Mouse (Mus musculus) heart, embryonic 15.5 days (tissue): ENCODE data around the gene AL731706.1. TPM values are rescaled to one million over a fixed set of nuclear protein-coding genes. Genes with fewer than 3 reads are reported as not detected.
A peak's percentile ranks its signal among the peaks of the same experiment; 100 is the strongest.

Experiments used
- ATAC-seq: fragments of 200-750 bp; cut with Nextera tagmentation; replicated peaks from 2 replicates; pipeline ENCODE4 v1.8.0; 2017; ENCODE audit warnings: low read depth, moderate TSS enrichment; ENCODE audit not compliant: insufficient number of reproducible peaks, insufficient read depth, low FRiP score
- H3K27ac ChIP-seq: fragments of 300-500 bp; sonication (generic); 2 replicates; pipeline ENCODE4 v1.5.1; 2015; ENCODE audit warnings: mild to moderate bottlenecking, inconsistent platforms
- H3K27me3 ChIP-seq: fragments of 300-500 bp; sonication (generic); 2 replicates; pipeline ENCODE4 v1.6.1; 2015; ENCODE audit warnings: inconsistent platforms
- H3K36me3 ChIP-seq: fragments of 300-500 bp; sonication (generic); 2 replicates; pipeline ENCODE4 v1.6.1; 2015; ENCODE audit warnings: mild to moderate bottlenecking, inconsistent platforms
- H3K4me1 ChIP-seq: fragments of 300-500 bp; sonication (generic); replicated peaks from 2 replicates; pipeline ENCODE4 v1.6.1; 2015; ENCODE audit warnings: inconsistent platforms
- H3K4me2 ChIP-seq: fragments of 300-500 bp; sonication (generic); 2 replicates; pipeline ENCODE4 v1.6.1; 2015; ENCODE audit warnings: inconsistent platforms, mild to moderate bottlenecking, moderate library complexity
- H3K4me3 ChIP-seq: fragments of 300-500 bp; sonication (generic); 2 replicates; pipeline ENCODE4 v1.5.1; 2015; ENCODE audit warnings: mild to moderate bottlenecking, inconsistent platforms
- H3K9ac ChIP-seq: fragments of 300-500 bp; sonication (generic); 2 replicates; pipeline ENCODE4 v1.6.1; 2015; ENCODE audit warnings: mild to moderate bottlenecking, inconsistent platforms
- H3K9me3 ChIP-seq: fragments of 300-500 bp; sonication (generic); replicated peaks from 2 replicates; pipeline ENCODE4 v1.6.1; 2016; ENCODE audit warnings: inconsistent platforms
- WGBS: fragments of 180-500 bp; shearing (Covaris S2); methylation state at CpG from one replicate; pipeline ENCODE4 v1.1.7; 2015; ENCODE audit warnings: mixed read lengths; 5-methylcytosine and 5-hydroxymethylcytosine counted together
- polyA plus RNA-seq: library from polyadenylated mRNA; unstranded; fragments of >200 nt; fragmentation: Nextera tagmentation; extraction: Ambion mirVana; gene quantifications from 2 replicates; pipeline ENCODE4 v1.2.1, GENCODE M21; 2015

The AL731706.1 gene
- 32.1 and 43.9 TPM in 2 replicates for polyA plus RNA-seq

DNA sequence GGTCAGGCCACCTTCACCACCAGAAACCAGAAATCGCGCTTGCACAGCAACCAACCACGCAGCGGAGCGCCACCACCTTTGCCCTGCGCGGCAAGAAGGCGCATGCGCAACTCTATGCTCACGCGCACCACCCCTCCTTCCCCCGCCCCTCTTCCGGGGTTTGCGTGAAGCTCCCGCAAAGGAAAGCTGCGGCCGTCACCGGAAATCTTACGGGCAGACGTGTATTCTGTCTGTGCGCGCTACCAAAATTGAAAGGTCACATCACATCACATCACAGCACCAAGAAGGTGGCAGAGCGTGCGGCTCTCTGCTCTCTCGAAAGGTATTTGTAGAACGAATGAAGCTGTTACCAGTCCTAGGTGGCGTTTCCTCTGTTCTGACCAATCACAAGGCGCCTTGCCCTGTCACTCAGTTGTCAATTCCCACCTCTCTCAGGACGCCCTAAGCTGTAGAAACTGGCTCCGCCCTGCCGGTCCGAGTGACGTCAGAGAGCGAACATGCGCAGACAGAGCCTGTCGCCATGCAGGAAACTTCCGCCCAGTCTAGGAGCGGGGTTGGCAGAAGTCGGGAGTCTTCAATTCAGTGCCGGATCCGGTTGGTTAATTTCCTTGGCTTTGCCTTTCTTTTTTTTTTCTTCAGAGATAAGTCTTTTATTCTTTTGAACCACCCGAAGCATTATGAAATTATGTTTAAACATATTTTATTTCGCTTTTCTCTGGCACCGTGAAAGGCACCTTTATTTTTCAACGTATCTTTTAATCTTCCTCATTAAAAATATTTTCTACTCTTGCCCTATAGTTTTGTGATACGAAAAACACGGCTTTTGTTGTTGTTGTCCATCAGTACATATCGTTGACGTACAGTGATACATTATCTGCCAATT lies at the start of gene AL731706.1, which contains the start of the genes Slx4ip and Mkks:
Gene AL731706.1, minus strand, starts transcription at position 322 of the 883 bp plus-strand sequence.
Gene Slx4ip, plus strand, starts transcription at position 151 of the 883 bp plus-strand sequence.
Gene Mkks, minus strand, starts transcription at position 322 of the 883 bp plus-strand sequence.
- under 1% methylated on average over 49 of the region's 49 CpGs for WGBS
- H3K4me2 ChIP-seq, result peak within 1 kb of the TSS; percentile 59
- peaks cover 18% of the 10 kb centered on the region for H3K4me1 ChIP-seq
- H3K9ac ChIP-seq, result peak within 1 kb of the TSS; percentile 83
- H3K36me3 ChIP-seq, result no peaks in the 10 kb centered on the region
- peak within 1 kb of the TSS; percentile 85 for H3K4me3 ChIP-seq
- no peaks in the 10 kb centered on the region for H3K9me3 ChIP-seq
- no peaks in the 10 kb centered on the region for H3K27me3 ChIP-seq
- ATAC-seq, result peak; percentile 98
- peak within 1 kb of the TSS; percentile 97 for H3K27ac ChIP-seq

DNA sequence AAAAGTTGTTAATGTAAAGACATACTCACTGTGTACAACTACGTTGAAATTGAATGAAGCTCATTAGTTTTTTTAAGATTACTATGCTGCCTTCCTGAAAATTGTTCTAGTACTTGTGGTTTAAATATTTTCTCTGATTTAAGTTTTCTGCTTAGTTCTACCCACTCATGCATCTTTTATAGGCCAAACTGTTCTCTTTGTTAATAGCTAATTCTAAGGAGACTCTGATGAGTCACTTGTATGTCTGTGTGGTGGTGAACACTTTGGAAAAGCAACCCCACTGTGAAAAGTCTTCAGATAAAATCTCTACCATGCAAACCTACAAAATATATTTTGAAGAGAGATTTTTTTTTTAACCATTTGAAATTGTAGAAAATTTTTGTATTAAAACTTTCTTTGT lies 47.1 kb upstream of the AL731706.1 start:
- Histone ChIP-seq H3K9ac (no peak overlapping the region), H3K36me3 (no peaks in the 10 kb centered on the region), H3K4me2 (no peak overlapping the region), H3K9me3 (no peaks in the 10 kb centered on the region), H3K4me1 (no peaks in the 10 kb centered on the region), H3K27me3 (no peaks in the 10 kb centered on the region), H3K4me3 (no peak overlapping the region), H3K27ac (no peak overlapping the region)
- WGBS, result 83% methylated on average over 1 of the region's 1 CpGs
- ATAC-seq, result no peak

- Histone ChIP-seq H3K4me2 (no peak overlapping the region), H3K27me3 (no peaks in the 10 kb centered on the region), H3K4me1 (no peaks in the 10 kb centered on the region), H3K9ac (no peak overlapping the region), H3K4me3 (no peak overlapping the region), H3K36me3 (no peaks in the 10 kb centered on the region), H3K27ac (no peak overlapping the region), H3K9me3 (no peaks in the 10 kb centered on the region)
- 82% methylated on average over 4 of the region's 4 CpGs for WGBS
- no peak for ATAC-seq
Measured at GRCm38 (mm10) chr2:136936391-136937288, 45.5 kb upstream of the AL731706.1 start.

GRCm38 (mm10) chr2:136921003-136921408 lies 29.8 kb upstream of the AL731706.1 start:
- no peak overlapping the region for H3K4me2 ChIP-seq
- no peaks in the 10 kb centered on the region for H3K27me3 ChIP-seq
- 42% methylated on average over 4 of the region's 4 CpGs for WGBS
- no peak; the same call in 1 of the 2 replicates for ATAC-seq
- H3K36me3 ChIP-seq, result no peaks in the 10 kb centered on the region
- peaks cover 11% of the 10 kb centered on the region for H3K4me1 ChIP-seq
- no peaks in the 10 kb centered on the region for H3K9me3 ChIP-seq
- H3K27ac ChIP-seq, result no peak overlapping the region
- H3K9ac ChIP-seq, result no peak overlapping the region
- H3K4me3 ChIP-seq, result no peak overlapping the region

DNA sequence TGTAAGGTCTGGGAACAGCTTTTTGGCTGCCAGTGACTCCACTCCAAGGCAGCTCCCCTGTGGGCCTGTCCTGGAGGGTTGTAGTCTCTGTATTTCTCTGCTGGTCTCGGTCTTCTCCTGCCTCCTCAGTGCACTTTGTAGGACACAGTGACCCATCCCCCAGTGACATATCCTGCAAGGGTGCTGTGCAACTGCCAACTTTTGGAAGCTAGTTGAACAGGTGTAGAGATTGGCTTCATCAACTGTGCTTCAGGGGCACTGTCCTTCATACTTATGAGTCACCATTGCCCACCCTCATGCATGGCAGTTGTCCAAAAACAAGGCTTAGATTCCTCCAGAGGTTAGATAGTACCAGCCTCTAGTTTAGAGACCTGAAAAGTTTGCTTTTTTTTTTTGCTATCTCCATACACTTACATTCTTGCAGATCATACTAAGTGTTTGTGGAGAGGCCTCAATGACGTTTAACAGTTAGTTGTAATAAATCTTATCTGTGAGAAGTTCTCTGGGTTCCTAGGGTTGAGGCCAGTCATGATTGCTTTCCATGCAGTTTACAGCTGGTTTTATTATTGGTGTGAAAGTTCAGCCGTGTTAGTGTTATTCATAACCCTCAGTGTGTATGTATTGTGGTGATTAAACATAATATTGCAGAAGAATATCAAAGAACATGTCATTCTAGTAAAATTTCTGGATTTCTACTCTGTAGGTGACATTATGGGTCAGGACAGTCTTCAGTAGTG lies 29.2 kb upstream of the AL731706.1 start:
- no peak overlapping the region for H3K4me3 ChIP-seq
- H3K27ac ChIP-seq, result no peak overlapping the region
- no peaks in the 10 kb centered on the region for H3K27me3 ChIP-seq
- no peaks in the 10 kb centered on the region for H3K9me3 ChIP-seq
- WGBS, result 44% methylated on average over 3 of the region's 3 CpGs
- no peak for ATAC-seq
- no peak overlapping the region for H3K9ac ChIP-seq
- H3K4me2 ChIP-seq, result no peak overlapping the region
- no peaks in the 10 kb centered on the region for H3K36me3 ChIP-seq
- peaks cover 11% of the 10 kb centered on the region for H3K4me1 ChIP-seq

GRCm38 (mm10) chr2:136919433-136919832 lies 28.2 kb upstream of the AL731706.1 start:
- no peak for ATAC-seq
- Histone ChIP-seq H3K9ac (no peak overlapping the region), H3K27ac (no peak overlapping the region; the same call in 1 of the 2 replicates), H3K4me2 (no peak overlapping the region), H3K9me3 (no peaks in the 10 kb centered on the region), H3K27me3 (no peaks in the 10 kb centered on the region), H3K4me1 (peaks cover 11% of the 10 kb centered on the region), H3K36me3 (no peaks in the 10 kb centered on the region), H3K4me3 (no peak overlapping the region)
- WGBS, result 93% methylated on average over 1 of the region's 1 CpGs

DNA sequence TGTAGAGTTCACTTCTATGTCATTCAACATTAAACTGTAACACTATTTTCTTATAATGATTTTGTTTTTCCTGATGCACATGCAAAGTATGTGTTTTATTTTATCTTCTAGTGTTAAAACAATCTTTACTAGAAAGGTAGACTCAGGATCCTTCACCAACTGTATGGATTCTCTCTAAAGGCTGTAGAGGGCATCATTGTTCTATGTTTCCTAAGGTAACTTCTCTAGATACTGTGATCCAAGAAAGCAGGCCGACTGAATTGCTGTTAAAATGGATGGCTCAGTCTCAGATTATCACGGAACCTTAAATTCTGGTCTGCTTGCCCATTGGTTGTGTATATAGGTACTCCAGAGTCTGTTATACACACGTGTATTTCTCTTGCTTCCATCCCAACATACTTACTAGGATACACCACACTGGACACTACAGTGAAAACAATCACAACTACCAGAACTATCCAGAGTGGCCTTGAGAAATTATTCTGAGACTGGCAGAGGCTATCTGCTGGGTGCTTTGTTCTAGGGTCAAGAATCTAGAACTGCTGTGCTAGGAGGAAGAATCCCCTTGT lies 23.2 kb upstream of the AL731706.1 start:
- 30% methylated on average over 3 of the region's 3 CpGs for WGBS
- 0 out of 2 replicates have a peak, but pooled peaks have one; percentile 36 for ATAC-seq

DNA sequence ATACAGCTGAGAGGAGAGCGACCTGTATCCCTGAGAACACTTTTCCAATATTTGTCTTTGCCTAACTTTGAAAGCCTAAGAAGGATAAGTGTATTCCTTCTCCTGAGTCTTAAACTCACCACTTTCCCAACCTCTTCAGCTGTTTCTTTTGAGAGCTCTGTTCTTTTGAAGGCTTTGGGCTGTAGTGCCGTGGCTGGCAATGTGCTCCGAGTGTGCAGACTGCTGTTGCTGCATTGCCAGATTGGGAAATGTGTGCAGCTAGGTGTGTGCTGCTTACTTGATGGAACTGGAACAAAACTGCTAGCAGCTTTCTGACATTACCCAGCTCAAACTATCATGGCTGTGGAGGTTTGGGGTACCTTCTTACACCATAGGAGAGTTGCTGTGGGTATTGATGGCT lies 21.8 kb upstream of the AL731706.1 start:
- Histone ChIP-seq H3K27me3 (no peaks in the 10 kb centered on the region), H3K9ac (no peak overlapping the region), H3K4me3 (no peak overlapping the region), H3K4me2 (no peak overlapping the region), H3K27ac (peak overlapping the region; percentile 12; the same call in 1 of the 2 replicates), H3K36me3 (no peaks in the 10 kb centered on the region), H3K9me3 (no peaks in the 10 kb centered on the region), H3K4me1 (peaks cover 4% of the 10 kb centered on the region; the same call in 1 of the 2 replicates)
- ATAC-seq, result no peak
- WGBS, result 79% methylated on average over 3 of the region's 3 CpGs

More for the DNA sequence above, 23.2 kb upstream of the AL731706.1 start:
- Histone ChIP-seq H3K4me1 (peaks cover 4% of the 10 kb centered on the region; the same call in 1 of the 2 replicates), H3K4me2 (no peak overlapping the region), H3K27ac (no peak overlapping the region), H3K9me3 (no peaks in the 10 kb centered on the region), H3K27me3 (no peaks in the 10 kb centered on the region), H3K9ac (no peak overlapping the region), H3K36me3 (no peaks in the 10 kb centered on the region), H3K4me3 (no peak overlapping the region)

- WGBS, result 35% methylated on average over 4 of the region's 4 CpGs
- ATAC-seq, result no peak; the same call in 1 of the 2 replicates
Measured at GRCm38 (mm10) chr2:136911958-136912411, 20.8 kb upstream of the AL731706.1 start.

DNA sequence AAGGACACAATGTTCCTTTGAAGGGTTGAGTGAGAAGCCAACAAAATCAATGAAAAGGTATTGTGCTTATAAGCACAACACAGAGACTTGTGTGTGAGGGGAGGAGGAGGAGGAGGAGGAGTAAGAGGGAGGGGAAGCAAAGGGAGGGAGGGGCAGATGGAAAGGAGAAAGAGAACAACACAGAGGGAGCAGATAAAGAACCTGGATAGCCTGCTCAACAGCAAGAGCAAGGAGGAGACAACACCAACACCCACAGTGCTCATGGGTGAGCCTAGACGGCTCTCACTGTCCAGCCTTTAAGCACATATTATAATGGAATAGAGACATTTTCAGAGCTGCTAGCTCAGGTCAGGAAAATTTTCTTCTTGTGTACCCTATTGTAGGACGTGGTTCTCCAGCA lies 18.1 kb upstream of the AL731706.1 start:
- no peak for ATAC-seq
- H3K4me3 ChIP-seq, result no peak overlapping the region
- WGBS, result 46% methylated on average over 2 of the region's 2 CpGs
- H3K9ac ChIP-seq, result no peak overlapping the region
- H3K27me3 ChIP-seq, result no peaks in the 10 kb centered on the region
- H3K4me2 ChIP-seq, result no peak overlapping the region
- no peak overlapping the region for H3K27ac ChIP-seq
- peaks cover 4% of the 10 kb centered on the region; the same call in 1 of the 2 replicates for H3K4me1 ChIP-seq
- H3K36me3 ChIP-seq, result peaks cover 10% of the 10 kb centered on the region
- H3K9me3 ChIP-seq, result no peaks in the 10 kb centered on the region

More at GRCm38 (mm10) chr2:136911958-136912411, 20.8 kb upstream of the AL731706.1 start:
- Histone ChIP-seq H3K9ac (no peak overlapping the region), H3K9me3 (no peaks in the 10 kb centered on the region), H3K4me2 (no peak overlapping the region), H3K36me3 (no peaks in the 10 kb centered on the region), H3K27ac (peak overlapping the region; percentile 58), H3K27me3 (no peaks in the 10 kb centered on the region), H3K4me3 (no peak overlapping the region), H3K4me1 (peaks cover 4% of the 10 kb centered on the region; the same call in 1 of the 2 replicates)
